Mouse (Mus musculus): ENCODE results near the gene Tomm40. TPM values are rescaled to one million over a fixed set of nuclear protein-coding genes. Genes with fewer than 3 reads are reported as not detected.
"Not testable (repeated sequence)": the region's sequence is repeated elsewhere in the genome, so short reads cannot be mapped to it uniquely, and the experiment has no call there.

The Tomm40 gene
- polyA plus RNA-seq, 1 experiment from 2014 or later, result 134 TPM

DNA sequence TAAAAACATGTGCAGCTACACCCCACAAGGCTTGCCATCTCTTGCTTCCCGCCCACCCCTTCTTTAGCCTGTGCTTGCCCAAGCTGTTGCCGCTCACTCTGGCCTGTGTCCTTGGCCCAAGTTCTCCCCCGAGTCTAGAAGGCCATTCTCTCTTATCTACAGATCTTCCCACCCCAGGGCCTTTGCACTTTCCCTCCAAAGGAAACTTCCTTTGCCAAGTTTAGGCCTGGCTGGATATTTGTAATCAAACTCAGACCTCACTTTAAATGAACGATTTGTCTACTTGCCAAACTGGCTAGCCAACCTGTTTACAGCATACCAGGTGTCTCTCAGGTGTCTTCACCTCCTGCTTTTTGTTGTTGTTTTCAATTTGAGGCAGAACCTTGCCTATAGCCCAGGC lies 24.4 kb downstream of the Tomm40 start:
- Histone ChIP-seq H3K27me3 (no peaks in the 10 kb centered on the region), H3K9ac (no peak overlapping the region), H3K4me2 (no peak overlapping the region), H3K4me3 (no peak overlapping the region), H3K27ac (replicated peaks) (no peak overlapping the region), H3K9me3 (no peaks in the 10 kb centered on the region), H3K36me3 (0 out of 2 replicates have a peak, but pooled peaks cover under 1% of the 10 kb centered on the region), H3K4me1 (replicated peaks) (peaks cover 8% of the 10 kb centered on the region)
- 89% methylated on average over 4 of the region's 4 CpGs for WGBS
- no peak for ATAC-seq (ENCODE audit: low read depth)

DNA sequence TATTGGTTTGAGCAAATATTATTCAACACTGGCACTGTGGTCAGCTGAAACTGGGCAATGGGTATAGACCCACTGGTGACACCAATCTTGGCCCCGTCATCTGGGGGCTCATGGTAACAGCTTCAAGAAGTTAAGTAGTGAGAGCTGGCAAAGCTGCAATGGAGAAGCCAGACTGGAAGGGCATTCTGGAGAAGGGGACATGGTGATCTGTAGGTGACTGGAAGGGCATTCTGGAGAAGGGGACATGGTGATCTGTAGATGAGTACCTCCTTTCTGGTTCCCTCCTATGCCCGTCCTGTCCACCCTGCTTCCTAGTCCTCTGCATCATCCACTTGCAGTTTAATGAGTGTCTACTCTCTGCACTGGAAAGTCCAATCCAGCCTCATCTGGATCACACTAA lies 26.6 kb downstream of the Tomm40 start:
- H3K4me2 ChIP-seq, result no peak overlapping the region
- ATAC-seq (ENCODE audit: low read depth), result no peak
- no peak overlapping the region for H3K9ac ChIP-seq
- H3K4me3 ChIP-seq, result no peak overlapping the region
- peaks cover 8% of the 10 kb centered on the region for H3K4me1 ChIP-seq (replicated peaks)
- WGBS, result 91% methylated on average over 2 of the region's 2 CpGs
- no peaks in the 10 kb centered on the region for H3K9me3 ChIP-seq
- H3K27ac ChIP-seq (replicated peaks), result no peak overlapping the region
- no peaks in the 10 kb centered on the region for H3K27me3 ChIP-seq
- no peaks in the 10 kb centered on the region for H3K36me3 ChIP-seq

DNA sequence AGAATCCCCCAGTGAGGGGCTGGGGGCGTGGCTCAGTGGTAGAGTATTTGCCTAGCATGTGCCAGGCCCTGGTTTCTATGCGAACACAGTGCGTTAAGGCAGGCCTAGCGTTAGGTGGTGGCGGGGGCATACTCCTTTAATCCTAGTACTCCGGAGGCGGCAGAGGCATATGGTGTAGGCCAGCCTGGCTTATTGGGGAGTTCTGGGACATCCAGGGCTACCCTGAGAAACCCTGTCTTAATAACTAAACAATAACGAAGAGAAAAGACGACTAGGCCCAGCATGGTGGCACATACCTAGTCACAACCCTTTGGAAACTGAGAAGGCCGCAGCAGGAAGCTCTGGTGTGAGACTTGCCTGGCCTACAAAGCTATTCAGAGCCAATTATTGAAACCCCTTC lies 27.1 kb downstream of the Tomm40 start:
- ATAC-seq (ENCODE audit: low read depth), result no peak
- H3K36me3 ChIP-seq, result no peaks in the 10 kb centered on the region
- peaks cover 3% of the 10 kb centered on the region for H3K4me1 ChIP-seq (replicated peaks)
- H3K27ac ChIP-seq (replicated peaks), result no peak overlapping the region
- H3K9ac ChIP-seq, result no peak overlapping the region
- H3K27me3 ChIP-seq, result no peaks in the 10 kb centered on the region
- no peak overlapping the region for H3K4me2 ChIP-seq
- 92% methylated on average over 10 of the region's 10 CpGs for WGBS
- H3K9me3 ChIP-seq, result no peaks in the 10 kb centered on the region
- no peak overlapping the region for H3K4me3 ChIP-seq

DNA sequence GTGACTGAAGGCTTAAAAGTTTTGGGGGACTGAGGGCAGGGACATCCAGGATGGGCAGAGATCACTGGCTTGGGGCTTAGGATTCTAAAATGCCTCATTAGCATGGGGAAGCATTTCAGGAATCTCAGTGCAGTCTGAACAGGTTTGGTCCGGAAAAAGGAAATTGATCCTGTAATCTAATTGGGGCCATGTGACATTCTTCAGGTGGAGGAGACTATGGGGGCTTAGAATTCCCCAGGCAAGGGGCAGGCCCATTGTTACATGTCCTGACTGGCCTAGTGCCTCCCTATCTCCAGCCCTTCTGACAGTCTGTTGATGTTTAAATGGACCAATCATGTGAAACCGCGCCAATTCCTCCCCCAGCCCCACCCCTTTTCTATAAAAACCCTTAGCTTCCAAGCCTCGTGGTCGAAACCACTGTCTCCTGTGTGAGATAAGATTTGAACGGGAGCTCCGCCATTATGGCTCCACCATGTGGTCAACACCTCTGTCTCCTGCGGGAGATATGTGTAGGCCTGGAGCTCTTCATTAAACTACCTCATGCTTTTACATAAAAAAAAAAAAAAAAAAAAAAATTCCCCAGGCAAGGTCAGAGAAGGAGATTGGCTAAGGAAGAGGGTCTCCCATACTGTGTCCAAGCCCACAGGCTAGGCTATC lies 28.2 kb downstream of the Tomm40 start:
- not testable (repeated sequence) for H3K27me3 ChIP-seq; ATAC-seq (ENCODE audit: low read depth); H3K4me1 ChIP-seq (replicated peaks); H3K4me2 ChIP-seq; H3K27ac ChIP-seq (replicated peaks); H3K9me3 ChIP-seq; H3K36me3 ChIP-seq; H3K4me3 ChIP-seq; H3K9ac ChIP-seq
- WGBS, result 80% methylated on average over 8 of the region's 8 CpGs

DNA sequence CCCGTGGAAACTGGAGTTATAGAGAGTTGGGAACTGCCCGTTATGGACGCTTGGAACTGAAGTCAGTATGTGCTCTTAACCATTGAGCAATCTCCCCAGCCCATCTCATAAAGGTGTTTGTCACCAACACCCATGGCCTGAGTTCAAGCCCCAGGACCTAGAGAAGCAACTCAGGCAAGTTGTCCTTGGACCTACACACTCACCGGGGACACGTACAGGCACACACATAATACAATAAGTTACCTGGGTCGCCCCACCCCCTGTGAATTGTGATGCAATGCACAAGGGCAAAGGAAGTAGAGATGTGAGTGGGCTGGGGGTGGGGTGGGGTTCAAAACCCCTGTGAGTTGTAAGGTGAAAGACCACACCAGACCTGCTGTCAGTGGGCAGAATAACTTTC lies 28.7 kb downstream of the Tomm40 start:
- 92% methylated on average over 6 of the region's 6 CpGs for WGBS
- no peaks in the 10 kb centered on the region for H3K36me3 ChIP-seq
- H3K27me3 ChIP-seq, result no peaks in the 10 kb centered on the region
- H3K4me3 ChIP-seq, result no peak overlapping the region
- H3K9me3 ChIP-seq, result no peaks in the 10 kb centered on the region
- H3K4me2 ChIP-seq, result no peak overlapping the region
- no peak overlapping the region for H3K27ac ChIP-seq (replicated peaks)
- ATAC-seq (ENCODE audit: low read depth), result no peak
- no peaks in the 10 kb centered on the region for H3K4me1 ChIP-seq (replicated peaks)
- no peak overlapping the region for H3K9ac ChIP-seq

DNA sequence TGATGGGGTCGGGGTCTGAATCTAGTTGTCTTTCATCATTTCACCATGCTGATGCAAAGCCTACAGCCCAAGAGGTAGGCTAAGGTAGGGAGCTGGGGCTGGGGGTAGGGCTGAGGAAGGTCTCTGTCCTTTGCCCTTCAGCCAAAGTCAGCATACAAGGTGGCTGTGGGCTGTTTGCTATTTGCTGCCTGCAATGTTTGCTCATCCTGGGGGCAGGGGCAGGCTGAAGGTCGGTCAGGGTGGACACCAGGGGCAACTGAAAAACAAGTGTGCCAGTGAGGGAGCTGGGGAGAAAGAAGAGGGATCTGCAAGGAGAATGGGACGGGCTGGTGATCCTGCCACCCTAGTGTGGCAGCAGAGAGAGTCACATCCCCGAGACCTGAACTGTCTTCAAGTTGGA lies 29.9 kb downstream of the Tomm40 start:
- Histone ChIP-seq H3K27me3 (no peaks in the 10 kb centered on the region), H3K27ac (replicated peaks) (no peak overlapping the region), H3K4me1 (replicated peaks) (no peaks in the 10 kb centered on the region), H3K4me2 (no peak overlapping the region), H3K4me3 (no peak overlapping the region), H3K9ac (no peak overlapping the region), H3K9me3 (no peaks in the 10 kb centered on the region), H3K36me3 (no peaks in the 10 kb centered on the region)
- ATAC-seq (ENCODE audit: low read depth), result no peak
- 67% methylated on average over 4 of the region's 4 CpGs for WGBS

DNA sequence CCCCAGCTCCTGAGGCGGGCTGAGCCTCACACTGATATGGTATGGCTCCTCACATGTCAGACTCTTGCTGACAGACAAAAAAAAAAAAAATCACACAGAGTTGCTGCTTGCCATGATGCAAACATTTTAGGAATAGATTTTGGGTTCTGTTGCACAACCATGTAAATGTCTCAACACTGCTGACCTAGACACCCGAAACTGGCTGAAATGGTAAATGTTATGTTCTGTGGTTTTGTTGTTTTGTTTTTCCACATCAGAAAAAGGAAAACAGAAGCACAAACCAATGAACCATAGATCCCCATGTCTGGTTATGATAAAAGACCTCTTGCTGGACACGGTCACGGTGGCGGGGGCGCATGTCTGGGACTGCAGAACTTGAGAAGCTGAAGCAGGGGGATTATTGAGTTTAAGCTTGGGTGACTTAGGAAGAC lies 31.5 kb downstream of the Tomm40 start:
- H3K9me3 ChIP-seq, result no peaks in the 10 kb centered on the region
- no peaks in the 10 kb centered on the region for H3K4me1 ChIP-seq (replicated peaks)
- H3K4me2 ChIP-seq, result no peak overlapping the region
- H3K4me3 ChIP-seq, result no peak overlapping the region
- ATAC-seq (ENCODE audit: low read depth), result no peak
- no peaks in the 10 kb centered on the region for H3K36me3 ChIP-seq
- no peak overlapping the region for H3K27ac ChIP-seq (replicated peaks)
- no peak overlapping the region for H3K9ac ChIP-seq
- WGBS, result 91% methylated on average over 6 of the region's 6 CpGs
- no peaks in the 10 kb centered on the region for H3K27me3 ChIP-seq

DNA sequence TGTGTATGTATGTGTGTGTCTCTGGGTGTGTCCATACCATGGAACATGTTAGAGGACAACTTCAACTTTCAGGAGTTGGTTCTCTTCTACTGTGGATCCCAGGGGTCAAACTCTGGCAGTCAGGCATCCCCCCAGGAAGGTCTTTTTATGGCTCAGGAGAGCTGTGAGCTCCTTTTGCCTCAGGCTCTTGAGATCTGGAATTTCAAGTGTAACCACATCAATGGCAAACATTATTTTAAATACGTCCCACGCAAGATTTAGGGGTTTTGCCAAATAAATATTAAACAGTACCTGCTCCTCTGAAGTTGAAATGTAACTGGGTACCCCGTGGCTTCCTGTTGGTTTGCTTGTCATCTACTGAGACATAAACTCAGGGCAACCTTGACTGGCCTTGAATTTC lies 32.3 kb downstream of the Tomm40 start:
- H3K9me3 ChIP-seq, result no peaks in the 10 kb centered on the region
- H3K4me3 ChIP-seq, result no peak overlapping the region
- no peak overlapping the region for H3K9ac ChIP-seq
- ATAC-seq (ENCODE audit: low read depth), result no peak
- no peak overlapping the region for H3K4me2 ChIP-seq
- H3K36me3 ChIP-seq, result no peaks in the 10 kb centered on the region
- H3K27ac ChIP-seq (replicated peaks), result no peak overlapping the region
- 81% methylated on average over 3 of the region's 3 CpGs for WGBS
- no peaks in the 10 kb centered on the region for H3K27me3 ChIP-seq
- no peaks in the 10 kb centered on the region for H3K4me1 ChIP-seq (replicated peaks)

DNA sequence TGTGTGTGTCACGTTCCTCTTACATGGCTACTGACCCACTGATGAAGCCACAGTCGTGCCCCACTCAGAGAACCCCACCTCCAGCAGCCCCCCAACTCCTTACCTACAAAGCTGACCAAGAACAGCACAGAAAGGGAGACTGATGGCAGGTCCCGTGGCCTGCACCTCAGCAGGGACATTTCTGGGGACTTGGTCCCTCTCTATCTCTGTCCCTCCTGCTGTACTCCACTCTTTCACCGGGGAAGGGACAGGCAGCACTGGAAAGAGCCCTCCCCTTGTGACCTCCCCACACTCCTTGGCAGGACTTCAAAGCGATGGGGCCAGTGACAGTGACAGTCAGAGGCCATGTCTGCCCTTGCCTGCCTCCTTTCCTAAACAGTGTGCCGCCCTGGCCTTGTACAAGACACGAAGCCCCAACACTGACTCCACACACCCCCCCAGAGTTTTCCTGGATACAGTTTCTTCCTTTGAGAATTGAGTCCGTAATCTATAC lies 34.0 kb downstream of the Tomm40 start, which contains the start of the genes Gm44805 and Apoc4:
TSS of gene Gm44805 (minus strand) at position 222 of the 493 bp plus-strand sequence.
TSS of gene Apoc4 (minus strand) at position 278 of the 493 bp plus-strand sequence.
- no peak within 1 kb of the TSS for H3K4me2 ChIP-seq
- H3K9ac ChIP-seq, result no peak within 1 kb of the TSS
- H3K27me3 ChIP-seq, result no peaks in the 10 kb centered on the region
- 63% methylated on average over 8 of the region's 8 CpGs for WGBS
- H3K4me1 ChIP-seq (replicated peaks), result no peaks in the 10 kb centered on the region
- no peaks in the 10 kb centered on the region for H3K9me3 ChIP-seq
- H3K4me3 ChIP-seq, result no peak within 1 kb of the TSS
- no peak within 1 kb of the TSS for H3K27ac ChIP-seq (replicated peaks)
- H3K36me3 ChIP-seq, result no peaks in the 10 kb centered on the region
- ATAC-seq (ENCODE audit: low read depth), result no peak

DNA sequence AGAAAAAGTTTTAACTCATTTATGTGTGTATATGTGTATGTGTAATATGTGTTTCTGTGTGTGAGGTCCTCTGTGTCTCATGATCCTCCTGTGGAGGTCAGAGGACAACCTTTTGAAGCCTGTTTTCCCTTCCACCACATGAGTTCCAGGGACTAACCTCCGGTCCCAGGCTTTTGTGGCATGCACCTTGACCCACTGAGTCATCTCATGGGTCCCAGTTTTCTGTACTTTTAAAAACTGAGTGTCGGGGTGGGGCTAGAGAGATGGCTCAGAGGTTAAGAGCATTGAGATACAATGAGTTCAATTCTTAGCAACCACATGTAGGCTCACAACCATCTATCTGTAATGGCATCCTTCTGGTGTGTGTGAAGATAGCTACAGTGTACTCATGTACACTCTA lies 34.5 kb downstream of the Tomm40 start:
- no peaks in the 10 kb centered on the region for H3K9me3 ChIP-seq
- H3K27me3 ChIP-seq, result no peaks in the 10 kb centered on the region
- ATAC-seq (ENCODE audit: low read depth), result no peak
- H3K4me3 ChIP-seq, result no peak overlapping the region
- no peak overlapping the region for H3K27ac ChIP-seq (replicated peaks)
- H3K9ac ChIP-seq, result no peak overlapping the region
- no peaks in the 10 kb centered on the region for H3K36me3 ChIP-seq
- WGBS, result 82% methylated on average over 2 of the region's 2 CpGs
- no peak overlapping the region for H3K4me2 ChIP-seq
- H3K4me1 ChIP-seq (replicated peaks), result no peaks in the 10 kb centered on the region

DNA sequence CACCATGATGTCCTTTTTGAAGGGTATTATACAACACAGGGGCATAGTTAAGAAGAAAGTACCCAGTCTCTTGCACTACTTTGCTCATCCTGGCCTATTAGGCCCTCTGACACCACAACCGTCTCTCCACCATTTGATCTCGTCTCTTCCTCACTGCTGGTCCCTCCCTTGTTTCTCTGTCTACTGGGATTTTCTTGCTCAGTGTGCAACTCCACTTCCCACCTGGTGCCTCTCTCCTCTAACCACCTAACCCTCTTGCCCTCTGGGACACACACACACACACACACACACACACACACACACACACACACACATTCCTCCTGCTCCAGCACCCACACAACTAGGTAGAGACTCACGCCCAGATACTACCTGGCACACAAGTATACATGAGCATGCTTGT lies 36.3 kb downstream of the Tomm40 start:
- no peak for ATAC-seq (ENCODE audit: low read depth)
- Histone ChIP-seq H3K27me3 (no peaks in the 10 kb centered on the region), H3K4me2 (no peak overlapping the region), H3K9me3 (no peaks in the 10 kb centered on the region), H3K4me1 (replicated peaks) (no peaks in the 10 kb centered on the region), H3K4me3 (no peak overlapping the region), H3K9ac (no peak overlapping the region), H3K27ac (replicated peaks) (no peak overlapping the region), H3K36me3 (no peaks in the 10 kb centered on the region)
- WGBS, result 90% methylated on average over 3 of the region's 3 CpGs

DNA sequence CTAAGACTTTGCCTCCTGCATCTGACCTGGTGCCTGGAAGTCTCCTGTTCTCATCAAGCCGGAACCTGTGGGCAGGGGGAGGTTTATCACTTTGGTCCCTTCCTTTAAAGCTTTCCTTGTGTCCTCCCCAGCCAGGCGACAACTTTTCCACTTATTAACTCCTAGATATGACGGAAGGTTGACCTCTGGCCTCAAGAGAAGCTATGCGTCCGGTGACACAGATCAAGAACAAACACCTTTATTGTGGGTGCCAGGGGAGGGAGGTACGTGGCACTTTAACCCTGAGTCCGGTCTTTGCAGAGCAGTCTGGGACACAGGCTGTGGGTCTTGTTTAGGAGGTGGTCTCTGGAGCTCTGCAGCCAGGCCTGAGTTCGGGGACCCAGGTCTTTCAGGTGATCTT lies 37.4 kb downstream of the Tomm40 start, which contains the start of gene Apoc2:
TSS of gene Apoc2 (minus strand) at position 70 of the 400 bp plus-strand sequence.
- Histone ChIP-seq H3K4me2 (no peak within 1 kb of the TSS), H3K27me3 (no peaks in the 10 kb centered on the region), H3K27ac (replicated peaks) (no peak within 1 kb of the TSS), H3K9ac (no peak within 1 kb of the TSS), H3K4me3 (no peak within 1 kb of the TSS), H3K9me3 (no peaks in the 10 kb centered on the region), H3K4me1 (replicated peaks) (no peaks in the 10 kb centered on the region), H3K36me3 (no peaks in the 10 kb centered on the region)
- ATAC-seq (ENCODE audit: low read depth), result no peak
- WGBS, result 75% methylated on average over 8 of the region's 8 CpGs

DNA sequence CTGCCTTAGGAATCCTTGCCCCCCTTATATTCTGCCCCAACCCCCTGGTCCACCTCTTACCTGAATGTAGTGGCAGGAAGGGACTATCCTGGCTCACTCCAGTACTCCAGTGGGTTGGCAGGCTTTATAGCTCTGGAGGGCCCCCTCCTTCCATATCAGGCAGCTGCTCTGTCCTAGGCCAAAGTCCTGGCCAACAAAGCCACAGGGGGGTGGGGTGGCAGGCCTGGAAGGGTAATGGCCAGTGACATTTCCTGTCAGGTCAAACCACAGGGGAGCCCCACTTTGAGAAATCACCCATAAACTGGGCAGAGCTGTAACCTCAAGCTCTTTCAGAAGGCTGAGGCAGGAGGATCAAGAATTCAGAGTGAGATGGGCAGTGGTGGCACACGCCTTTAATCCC lies 38.6 kb downstream of the Tomm40 start:
- no peaks in the 10 kb centered on the region for H3K9me3 ChIP-seq
- H3K4me1 ChIP-seq (replicated peaks), result no peaks in the 10 kb centered on the region
- H3K36me3 ChIP-seq, result no peaks in the 10 kb centered on the region
- H3K4me2 ChIP-seq, result no peak overlapping the region
- no peak overlapping the region for H3K27ac ChIP-seq (replicated peaks)
- H3K4me3 ChIP-seq, result no peak overlapping the region
- 63% methylated on average over 1 of the region's 1 CpGs for WGBS
- ATAC-seq (ENCODE audit: low read depth), result no peak
- no peak overlapping the region for H3K9ac ChIP-seq
- H3K27me3 ChIP-seq, result no peaks in the 10 kb centered on the region

Measured in neural tube, embryonic 13.5 days (tissue).